Comparison of ENCODE assay signal across 8 mouse cellular contexts in the genomic region with DNA sequence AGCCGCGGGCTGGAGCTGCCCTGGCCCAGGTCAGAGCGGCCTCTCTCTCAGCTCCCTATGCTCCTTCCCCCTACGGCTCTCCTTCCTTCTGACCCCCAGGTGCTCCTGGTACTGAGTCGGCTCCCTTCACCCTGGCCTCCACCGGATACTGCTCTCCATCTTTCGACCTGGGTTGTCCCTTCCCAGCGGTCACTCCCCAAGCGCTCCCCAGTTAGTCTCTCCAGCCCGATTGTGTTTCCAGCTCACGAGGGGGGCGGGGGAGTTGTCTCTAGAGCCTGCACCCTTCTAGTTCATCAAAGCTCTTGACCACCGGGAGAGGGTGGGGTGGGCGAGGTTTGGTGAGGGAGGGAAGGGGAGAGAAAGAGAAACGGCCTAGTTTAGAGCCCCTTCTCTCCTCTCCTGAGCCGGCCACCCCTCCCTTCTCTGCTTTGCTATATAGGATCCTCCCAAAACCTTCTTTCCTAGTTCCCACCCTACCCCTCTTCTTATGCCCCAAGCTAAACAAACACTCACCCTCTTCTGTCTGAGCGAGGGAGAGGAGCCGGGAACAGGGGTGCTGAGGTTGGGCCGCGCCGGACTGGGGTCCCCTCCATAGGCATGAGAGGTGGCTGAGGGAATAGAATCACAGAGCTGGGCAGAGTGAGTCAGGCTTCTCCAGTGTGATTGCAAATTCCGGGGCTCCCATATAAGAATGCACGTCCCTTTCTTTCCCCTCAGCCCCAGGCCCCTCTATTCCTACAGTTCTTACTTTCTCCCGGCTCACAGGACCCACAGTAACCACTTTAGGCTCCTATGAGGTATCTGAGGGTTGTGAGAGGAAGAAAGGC. TPM values are rescaled to one million over a fixed set of nuclear protein-coding genes. Genes with fewer than 3 reads are reported as not detected.
DNase-seq lines count a peak whose midpoint lies in the region; ATAC-seq and TF ChIP-seq lines count a peak whose summit lies in the region.

No protein-coding gene starts in this region.

- H3K4me3 ChIP-seq in heart, embryonic 10.5 days, result peak overlapping the region; percentile 84
- peak overlapping the region; percentile 46 to 87 (median 59) for H3K4me3 ChIP-seq in CH12.LX (replicated peaks in 1 of 3; ENCODE audit: low read depth in 2 of 3, low read length in 2 of 3, poor library complexity in 1 of 3)
- H3K4me3 ChIP-seq in brown adipose tissue, adult 24 weeks (ENCODE audit: insufficient read depth, low read depth, low read length), result peak overlapping the region; percentile 66
- H3K4me3 ChIP-seq in hindbrain, embryonic 12.5 days, result peak overlapping the region; percentile 74
- H3K4me3 ChIP-seq in midbrain, embryonic 12.5 days, result peak overlapping the region; percentile 71

- H3K27me3 ChIP-seq in heart, embryonic 10.5 days (ENCODE audit: insufficient read depth, poor library complexity, severe bottlenecking), result peaks cover 31% of the 10 kb centered on the region
- peaks cover 83% of the 10 kb centered on the region for H3K27me3 ChIP-seq in CH12.LX (replicated peaks)
- peaks cover 21% of the 10 kb centered on the region for H3K27me3 ChIP-seq in hindbrain, embryonic 12.5 days
- peaks cover 30% of the 10 kb centered on the region for H3K27me3 ChIP-seq in midbrain, embryonic 12.5 days

- peak; percentile 72 for ATAC-seq in hindbrain, embryonic 12.5 days (ENCODE audit: low FRiP score)
- peak; percentile 45 for ATAC-seq in midbrain, embryonic 12.5 days (ENCODE audit: low FRiP score, low read depth)
- no peak for ATAC-seq in granulocyte monocyte progenitor cell, adult 5-6 weeks (replicated peaks; ENCODE audit: poor library complexity, severe bottlenecking)
- no peak for ATAC-seq in CD4-positive, CD25-positive, alpha-beta regulatory T cell, adult 4 months

- no peak for TF ChIP-seq RAD21 in CH12.LX (IDR thresholded peaks at IDR 0.05; ENCODE audit: low read depth, low read length)

- no peaks in the 10 kb centered on the region for H3K9me3 ChIP-seq in heart, embryonic 10.5 days
- H3K9me3 ChIP-seq in CH12.LX (replicated peaks; ENCODE audit: low read length), result no peaks in the 10 kb centered on the region
- no peaks in the 10 kb centered on the region for H3K9me3 ChIP-seq in hindbrain, embryonic 12.5 days (replicated peaks)
- H3K9me3 ChIP-seq in midbrain, embryonic 12.5 days, result no peaks in the 10 kb centered on the region

- peaks cover 37% of the 10 kb centered on the region for H3K4me1 ChIP-seq in heart, embryonic 10.5 days
- peaks cover 0 to 7% of the 10 kb centered on the region in 2 experiments; a peak in 1 of 4 replicates for H3K4me1 ChIP-seq in CH12.LX (ENCODE audit: control insufficient read depth in 1 of 2, insufficient read depth in 2 of 2)
- no peaks in the 10 kb centered on the region for H3K4me1 ChIP-seq in brown adipose tissue, adult 24 weeks (ENCODE audit: control insufficient read depth, insufficient read depth, insufficient read length, low read length)
- peaks cover 17% of the 10 kb centered on the region for H3K4me1 ChIP-seq in hindbrain, embryonic 12.5 days
- H3K4me1 ChIP-seq in midbrain, embryonic 12.5 days, result peaks cover 15% of the 10 kb centered on the region

- no peak for TF ChIP-seq POLR2A in CH12.LX (IDR thresholded peaks at IDR 0.05; ENCODE audit: low read depth, low read length)

- no peak for DNase-seq in heart, embryonic 10.5 days (ENCODE audit: low spot score)
- DNase-seq in heart, adult 8-10 months (ENCODE audit: low spot score), result no peak
- DNase-seq in CH12.LX (ENCODE audit: extremely low read depth), result no peak

- peaks cover 17% of the 10 kb centered on the region for H3K36me3 ChIP-seq in heart, embryonic 10.5 days
- no peaks in the 10 kb centered on the region for H3K36me3 ChIP-seq in CH12.LX (replicated peaks in 1 of 2; ENCODE audit: control insufficient read depth in 1 of 2, insufficient read depth in 1 of 2, low read length in 1 of 2)
- no peaks in the 10 kb centered on the region for H3K36me3 ChIP-seq in hindbrain, embryonic 12.5 days
- H3K36me3 ChIP-seq in midbrain, embryonic 12.5 days, result 0 out of 2 replicates have a peak, but pooled peaks cover 4% of the 10 kb centered on the region

- no peak for TF ChIP-seq EP300 in CH12.LX (IDR thresholded peaks at IDR 0.05; ENCODE audit: low read length)

- dilution Hi-C loops in CH12.LX (cut with MboI; ENCODE audit: extremely low pct_ligation_motif_present, extremely low pct_unique_long_range_greater_than_20kb, low sequenced_read_pairs), result no loop called here

- in situ Hi-C loops in CH12.LX (cut with MboI; ENCODE audit: low pct_ligation_motif_present, low pct_unique_long_range_greater_than_20kb, low sequenced_read_pairs), result loop anchor here (25.0 kb wide), 1 partner anchor 240 kb away; no protein-coding TSS in a partner anchor

- peak overlapping the region; percentile 75 for H3K9ac ChIP-seq in CH12.LX (ENCODE audit: insufficient read depth, low read depth)
- peak overlapping the region; percentile 87 for H3K9ac ChIP-seq in hindbrain, embryonic 12.5 days
- peak overlapping the region; percentile 78 for H3K9ac ChIP-seq in midbrain, embryonic 12.5 days (replicated peaks)

- no peak for TF ChIP-seq CTCF in CH12.LX (conservative IDR thresholded peaks at IDR 0.05 in 1 of 2, IDR thresholded peaks at IDR 0.05 in 1 of 2; ENCODE audit: low read depth in 2 of 2, low read length in 2 of 2)

- WGBS in heart, embryonic 10.5 days, result 2% methylated on average over 24 of the region's 24 CpGs
- 2% methylated on average over 23 of the region's 24 CpGs for WGBS in hindbrain, embryonic 12.5 days
- WGBS in midbrain, embryonic 12.5 days, result under 1% methylated on average over 20 of the region's 24 CpGs

- peak overlapping the region; percentile 62 for H3K4me2 ChIP-seq in CH12.LX (ENCODE audit: insufficient read depth, low read depth, poor library complexity, severe bottlenecking)
- H3K4me2 ChIP-seq in hindbrain, embryonic 12.5 days (replicated peaks), result peak overlapping the region; percentile 90
- H3K4me2 ChIP-seq in midbrain, embryonic 12.5 days (replicated peaks), result peak overlapping the region; percentile 87

- H3K79me2 ChIP-seq in CH12.LX (replicated peaks; ENCODE audit: control insufficient read depth, extremely low read depth, insufficient read depth, poor library complexity, severe bottlenecking), result no peaks in the 10 kb centered on the region

- H3K27ac ChIP-seq in heart, embryonic 10.5 days, result peak overlapping the region; percentile 88
- no peak overlapping the region for H3K27ac ChIP-seq in CH12.LX (ENCODE audit: insufficient read depth, low read depth)
- H3K27ac ChIP-seq in brown adipose tissue, adult 24 weeks (replicated peaks; ENCODE audit: low read depth, low read length), result no peak overlapping the region
- peak overlapping the region; percentile 30 for H3K27ac ChIP-seq in hindbrain, embryonic 12.5 days
- H3K27ac ChIP-seq in midbrain, embryonic 12.5 days (replicated peaks), result peak overlapping the region; percentile 56

RNA-seq across cellular contexts. Expression of a gene that starts 0.8 kb away (rescaled TPM):
- 23.4 and 30.3 TPM in 2 replicates for polyA plus RNA-seq in heart, embryonic 10.5 days (2016; fragmentation: Nextera tagmentation; extraction: Ambion mirVana)
- total RNA-seq in heart, adult 8-10 months (2022), result 1 to 10 TPM; 1.1 to 2.9 (median 2.5) TPM
- total RNA-seq in CH12.LX (2012; rRNA removed) (1.2 and 4.3 TPM in 2 replicates), CH12.LX (2014; rRNA removed) (0.28 and 0.64 TPM in 2 replicates)
- 2.4 and 2.9 TPM in 2 replicates for polyA plus RNA-seq in CH12.LX (2012; ENCODE audit: insufficient read length, low read depth)
- polyA plus RNA-seq in brown adipose tissue, adult 24 weeks (2012; ENCODE audit: insufficient read depth, insufficient read length, missing spikeins), result 0.46 TPM in 1 of 2 replicates, not detected in the other
- polyA plus RNA-seq in hindbrain, embryonic 12.5 days (2016; fragmentation: Nextera tagmentation; extraction: Ambion mirVana), result 35.6 and 36.0 TPM in 2 replicates
- 27.2 and 32.9 TPM in 2 replicates for polyA plus RNA-seq in midbrain, embryonic 12.5 days (2016; fragmentation: Nextera tagmentation; extraction: Ambion mirVana)
- not detected in 2 replicates for total RNA-seq in granulocyte monocyte progenitor cell, adult 5-6 weeks (2014; fragmentation: Nextera tagmentation)
- total RNA-seq in granulocyte monocyte progenitor cell, adult 5-6 weeks (2017), result not detected in 2 replicates
- under 1 TPM in 1 of 2 experiments, not detected in 1; 0.51 TPM for polyA plus RNA-seq in CD4-positive, CD25-positive, alpha-beta regulatory T cell, adult 4 months (2017; shearing (Covaris generic))

RNA-seq across cellular contexts. Expression of a gene that starts 8.7 kb away (rescaled TPM):
- 0.11 and 0.37 TPM in 2 replicates for polyA plus RNA-seq in heart, embryonic 10.5 days (2016; fragmentation: Nextera tagmentation; extraction: Ambion mirVana)
- under 1 TPM in 2 of 4 experiments, not detected in 2; 0.22 to 0.79 TPM for total RNA-seq in heart, adult 8-10 months (2022)
- 0.13 TPM in 1 of 2 replicates, not detected in the other for total RNA-seq in CH12.LX (2012; rRNA removed)
- not detected in 2 replicates for total RNA-seq in CH12.LX (2014; rRNA removed)
- polyA plus RNA-seq in CH12.LX (2012; ENCODE audit: insufficient read length, low read depth), result not detected in 2 replicates
- not detected in 2 replicates for polyA plus RNA-seq in brown adipose tissue, adult 24 weeks (2012; ENCODE audit: insufficient read depth, insufficient read length, missing spikeins)
- polyA plus RNA-seq in hindbrain, embryonic 12.5 days (2016; fragmentation: Nextera tagmentation; extraction: Ambion mirVana), result 0.25 and 0.38 TPM in 2 replicates
- 0.13 and 0.35 TPM in 2 replicates for polyA plus RNA-seq in midbrain, embryonic 12.5 days (2016; fragmentation: Nextera tagmentation; extraction: Ambion mirVana)
- not detected in 2 replicates for total RNA-seq in granulocyte monocyte progenitor cell, adult 5-6 weeks (2014; fragmentation: Nextera tagmentation)
- not detected in 2 replicates for total RNA-seq in granulocyte monocyte progenitor cell, adult 5-6 weeks (2017)
- under 1 TPM; 0.38 to 0.62 TPM for polyA plus RNA-seq in CD4-positive, CD25-positive, alpha-beta regulatory T cell, adult 4 months (2017; shearing (Covaris generic))

RNA-seq across cellular contexts. Expression of a gene that starts 36.1 kb away (rescaled TPM):
- polyA plus RNA-seq in heart, embryonic 10.5 days (2016; fragmentation: Nextera tagmentation; extraction: Ambion mirVana), result 40.2 and 83.3 TPM in 2 replicates
- 100 to 1,000 TPM; 195 to 305 (median 272) TPM for total RNA-seq in heart, adult 8-10 months (2022)
- 0.71 and 0.76 TPM in 2 replicates for total RNA-seq in CH12.LX (2012; rRNA removed)
- total RNA-seq in CH12.LX (2014; rRNA removed), result 0.22 and 0.24 TPM in 2 replicates
- 0.56 and 0.60 TPM in 2 replicates for polyA plus RNA-seq in CH12.LX (2012; ENCODE audit: insufficient read length, low read depth)
- polyA plus RNA-seq in brown adipose tissue, adult 24 weeks (2012; ENCODE audit: insufficient read depth, insufficient read length, missing spikeins), result 1.5 and 3.0 TPM in 2 replicates
- 11.8 and 14.5 TPM in 2 replicates for polyA plus RNA-seq in hindbrain, embryonic 12.5 days (2016; fragmentation: Nextera tagmentation; extraction: Ambion mirVana)
- polyA plus RNA-seq in midbrain, embryonic 12.5 days (2016; fragmentation: Nextera tagmentation; extraction: Ambion mirVana), result 5.4 and 6.3 TPM in 2 replicates
- total RNA-seq in granulocyte monocyte progenitor cell, adult 5-6 weeks (2014; fragmentation: Nextera tagmentation), result not detected in 2 replicates
- not detected in 2 replicates for total RNA-seq in granulocyte monocyte progenitor cell, adult 5-6 weeks (2017)
- not detected for polyA plus RNA-seq in CD4-positive, CD25-positive, alpha-beta regulatory T cell, adult 4 months (2017; shearing (Covaris generic))

RNA-seq across cellular contexts. Expression of a gene that starts 49.1 kb away (rescaled TPM):
- polyA plus RNA-seq in heart, embryonic 10.5 days (2016; fragmentation: Nextera tagmentation; extraction: Ambion mirVana), result 372 and 465 TPM in 2 replicates
- 100 to 1,000 TPM; 230 to 251 (median 234) TPM for total RNA-seq in heart, adult 8-10 months (2022)
- total RNA-seq in CH12.LX (2012; rRNA removed) (107 and 125 TPM in 2 replicates), CH12.LX (2014; rRNA removed) (161 and 166 TPM in 2 replicates)
- polyA plus RNA-seq in CH12.LX (2012; ENCODE audit: insufficient read length, low read depth), result 112 and 128 TPM in 2 replicates
- polyA plus RNA-seq in brown adipose tissue, adult 24 weeks (2012; ENCODE audit: insufficient read depth, insufficient read length, missing spikeins), result 119 and 162 TPM in 2 replicates
- polyA plus RNA-seq in hindbrain, embryonic 12.5 days (2016; fragmentation: Nextera tagmentation; extraction: Ambion mirVana), result 261 and 265 TPM in 2 replicates
- polyA plus RNA-seq in midbrain, embryonic 12.5 days (2016; fragmentation: Nextera tagmentation; extraction: Ambion mirVana), result 204 and 225 TPM in 2 replicates
- total RNA-seq in granulocyte monocyte progenitor cell, adult 5-6 weeks (2014; fragmentation: Nextera tagmentation), result 72.1 and 86.1 TPM in 2 replicates
- total RNA-seq in granulocyte monocyte progenitor cell, adult 5-6 weeks (2017), result 228 and 237 TPM in 2 replicates
- 10 to 100 TPM; 57.9 to 68.6 TPM for polyA plus RNA-seq in CD4-positive, CD25-positive, alpha-beta regulatory T cell, adult 4 months (2017; shearing (Covaris generic))

Comparison
In these comparisons a context has a peak if more than half of its experiments do, and no peak if none do; other contexts are left out.
1. H3K27ac ChIP-seq: peak in heart, embryonic 10.5 days (single experiment), hindbrain, embryonic 12.5 days (single experiment) and midbrain, embryonic 12.5 days (single experiment); none in CH12.LX (single experiment) and brown adipose tissue, adult 24 weeks (single experiment).
2. ATAC-seq: peak in hindbrain, embryonic 12.5 days (single experiment) and midbrain, embryonic 12.5 days (single experiment); none in granulocyte monocyte progenitor cell, adult 5-6 weeks (single experiment) and CD4-positive, CD25-positive, alpha-beta regulatory T cell, adult 4 months (single experiment).
3. Peak in every context shown above with its lines, with median percentiles within 50 percentile points of each other: H3K4me3 ChIP-seq, H3K4me2 ChIP-seq and H3K9ac ChIP-seq.